Mouse (Mus musculus) erythroblast, embryonic 14.5 days (primary cell): ENCODE results near the gene Itgb7.

Source experiments
- GATA1 ChIP-seq: IDR thresholded peaks from 2 replicates; pipeline ENCODE4 v1.6.1; 2012; ENCODE audit warnings: low read length, inconsistent platforms, mixed read lengths
- TAL1 ChIP-seq: IDR thresholded peaks from 3 replicates; pipeline ENCODE4 v1.6.1; 2012; ENCODE audit warnings: low read length, inconsistent platforms, mixed read lengths

GRCm38 (mm10) chr15:102278726-102279091, 47.0 kb upstream of the Itgb7 start:
- no peak for TF ChIP-seq GATA1
- TF ChIP-seq TAL1: no peak
